Mouse (Mus musculus) spleen, adult 2 months (tissue): ENCODE measurements around the gene Glcci1. TPM values are rescaled to one million over a fixed set of nuclear protein-coding genes. Genes with fewer than 3 reads are reported as not detected.
A peak's percentile ranks its signal among the peaks of the same experiment; 100 is the strongest.

ENCODE experiments used
- DNase-seq, 2 experiments: peaks; one replicate each; pipeline versions ENCODE4 v3.0.0 to v3.0.0-alpha.2; 2012 to 2021; ENCODE audit warnings: low spot score in 2 of 2, low read depth in 1 of 2
- H3K27ac ChIP-seq: fragments of 200-500 bp; 2 replicates; pipeline ENCODE4 v1.5.1; 2012; ENCODE audit warnings: low read length, inconsistent platforms; ENCODE audit not compliant: insufficient read depth
- H3K27me3 ChIP-seq: fragments of 200-500 bp; 2 replicates; pipeline ENCODE4 v1.6.1; 2012; ENCODE audit warnings: mild to moderate bottlenecking, moderate library complexity, low read length, inconsistent platforms; ENCODE audit not compliant: control insufficient read depth, insufficient read depth
- H3K36me3 ChIP-seq: fragments of 200-500 bp; 2 replicates; pipeline ENCODE4 v1.6.1; 2012; ENCODE audit warnings: mild to moderate bottlenecking, low read length, inconsistent platforms; ENCODE audit not compliant: control insufficient read depth, insufficient read depth
- H3K4me1 ChIP-seq: fragments of 200-500 bp; 2 replicates; pipeline ENCODE4 v1.6.1; 2011; ENCODE audit warnings: inconsistent platforms; ENCODE audit not compliant: control insufficient read depth, insufficient read depth, insufficient read length
- H3K4me3 ChIP-seq: fragments of 200-500 bp; 2 replicates; pipeline ENCODE4 v1.5.1; 2011; ENCODE audit warnings: mild to moderate bottlenecking, inconsistent platforms; ENCODE audit not compliant: insufficient read depth, insufficient read length; ENCODE audit errors: extremely low read depth
- CTCF ChIP-seq: fragments of 200-500 bp; IDR thresholded peaks from 2 replicates; pipeline ENCODE4 v1.5.1; 2011; ENCODE audit warnings: mild to moderate bottlenecking, inconsistent platforms; ENCODE audit not compliant: insufficient read depth, insufficient read length, insufficient replicate concordance; ENCODE audit errors: extremely low read depth
- POLR2A ChIP-seq: fragments of 200-500 bp; IDR thresholded peaks from 2 replicates; pipeline ENCODE4 v1.6.1; 2011; ENCODE audit warnings: low read depth, low read length, inconsistent platforms
- WGBS: fragments of 180-500 bp; shearing (Covaris S2); methylation state at CpG from one replicate; pipeline ENCODE4 v1.1.7; 2018; 5-methylcytosine and 5-hydroxymethylcytosine counted together
- polyA plus RNA-seq: library from polyadenylated mRNA; depleted of rRNA; stranded (reverse); fragments of >200 nt; gene quantifications from 2 replicates; pipeline ENCODE4 v1.2.3, GENCODE M21; 2012

Glcci1 gene
- polyA plus RNA-seq, 1 experiment: 11.2 TPM

DNA sequence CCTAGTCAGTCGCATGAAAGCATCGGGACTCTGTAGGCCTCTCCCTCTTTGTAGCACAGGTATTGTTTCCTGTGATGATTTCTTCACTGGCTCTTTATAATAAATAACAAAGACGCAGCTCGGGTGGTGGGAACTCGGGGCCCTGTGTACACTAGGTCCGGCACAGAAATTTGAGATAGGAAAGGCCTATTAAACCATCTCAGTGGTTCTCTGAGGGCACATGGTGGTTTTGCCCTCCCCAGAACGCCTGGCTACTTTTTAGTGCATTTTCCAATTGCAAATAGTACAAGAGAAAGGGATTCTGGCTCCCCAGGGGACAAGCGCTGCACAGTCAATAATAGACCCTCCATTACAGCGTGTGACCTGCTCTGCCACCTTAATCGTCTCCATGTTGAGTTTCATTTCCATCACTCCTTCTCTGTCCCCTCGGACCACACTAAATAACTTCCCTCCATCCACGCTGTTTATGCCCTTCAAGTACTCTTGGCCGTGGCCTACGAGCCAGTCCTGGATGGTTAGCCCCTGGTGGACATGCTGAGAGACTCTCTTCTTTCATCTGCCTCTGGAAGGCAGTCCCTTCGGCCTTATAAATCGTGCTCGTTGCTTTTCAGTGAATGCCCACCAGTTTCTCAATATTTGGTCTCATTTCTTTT, 22.9 kb upstream of the Glcci1 start:
- WGBS: 92% methylated on average over 17 of the region's 17 CpGs
- H3K27ac ChIP-seq: peak overlapping the region; percentile 84

DNA sequence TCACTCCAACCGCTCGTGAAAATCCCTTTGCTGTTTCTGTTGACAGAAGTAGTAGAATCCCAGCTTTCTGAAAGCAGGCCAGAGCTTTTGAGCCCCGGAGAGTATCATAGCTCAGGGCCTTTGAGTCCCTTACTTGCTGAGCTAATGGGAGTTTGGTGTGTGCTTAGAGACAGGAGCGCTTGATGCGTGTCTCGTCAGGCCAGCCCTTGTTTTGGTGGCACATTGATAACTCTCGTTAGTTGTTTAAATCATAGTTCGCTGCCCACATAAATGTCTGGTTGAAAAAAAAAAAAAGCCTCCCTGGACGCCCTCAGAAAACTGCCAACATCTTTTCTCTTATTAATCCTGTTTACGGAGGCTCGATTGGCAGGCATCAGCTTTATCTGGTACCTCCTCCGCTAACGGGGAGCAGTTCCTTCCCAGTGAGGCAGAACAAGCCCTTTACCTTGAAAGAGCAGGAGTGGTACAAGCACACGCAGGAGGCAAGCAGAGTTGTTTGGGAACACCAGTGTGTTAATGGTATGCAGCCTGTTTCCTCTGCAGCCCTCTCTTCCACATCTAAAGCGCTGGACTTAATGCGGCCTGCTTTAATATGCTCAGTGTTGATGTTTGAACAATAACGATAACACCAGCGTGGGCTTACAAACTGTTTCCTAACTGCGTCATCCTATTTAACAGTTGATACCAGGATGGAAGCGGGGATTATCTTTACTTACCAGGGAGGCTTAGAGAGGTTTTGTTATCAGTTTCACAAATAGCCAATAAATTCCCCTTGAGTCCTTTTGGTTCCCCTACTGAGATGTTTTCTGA, 22.2 kb upstream of the Glcci1 start:
- H3K27me3 ChIP-seq: no peaks in the 10 kb centered on the region
- H3K27ac ChIP-seq: 0 out of 2 replicates have a peak overlapping the region, but pooled peaks have one; percentile 2
- H3K4me3 ChIP-seq: no peak overlapping the region
- H3K4me1 ChIP-seq: peaks cover 15% of the 10 kb centered on the region
- no peaks in the 10 kb centered on the region for H3K36me3 ChIP-seq
- no peak for DNase-seq
- whole genome bisulfite sequencing: 78% methylated on average over 20 of the region's 20 CpGs
- TF ChIP-seq CTCF: no peak
- no peak for TF ChIP-seq POLR2A

More for the DNA sequence above, 22.9 kb upstream of the Glcci1 start:
- DNase-seq: no peak
- Histone ChIP-seq H3K36me3 (no peaks in the 10 kb centered on the region), H3K27me3 (no peaks in the 10 kb centered on the region), H3K4me1 (peaks cover 15% of the 10 kb centered on the region), H3K4me3 (no peak overlapping the region)
- no peak for TF ChIP-seq CTCF
- no peak for TF ChIP-seq POLR2A

DNA sequence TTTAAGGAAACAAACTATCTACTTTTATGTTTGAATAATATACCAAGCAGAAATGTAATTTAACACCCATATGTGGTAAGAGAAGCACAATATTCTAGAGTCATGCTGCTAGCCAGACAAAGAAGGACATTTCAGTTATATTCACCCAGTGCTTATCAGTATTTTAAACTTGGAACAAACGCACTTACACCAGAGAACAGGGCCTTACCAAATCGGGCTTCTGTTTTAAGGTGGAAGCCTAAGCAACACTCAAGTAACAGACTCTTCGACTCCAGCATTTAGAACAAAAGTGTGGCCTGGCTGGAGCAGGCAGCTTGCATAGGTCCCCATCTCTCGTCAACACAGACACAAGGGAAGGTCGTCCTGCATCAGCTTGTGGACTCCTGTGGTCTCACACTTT, 21.2 kb upstream of the Glcci1 start:
- TF ChIP-seq CTCF (no peak), POLR2A (no peak)
- H3K27ac ChIP-seq: no peak overlapping the region
- H3K4me1 ChIP-seq: peaks cover 15% of the 10 kb centered on the region
- no peak for DNase-seq
- H3K36me3 ChIP-seq: no peaks in the 10 kb centered on the region
- WGBS: 67% methylated on average over 5 of the region's 5 CpGs
- H3K27me3 ChIP-seq: no peaks in the 10 kb centered on the region
- H3K4me3 ChIP-seq: no peak overlapping the region

DNA sequence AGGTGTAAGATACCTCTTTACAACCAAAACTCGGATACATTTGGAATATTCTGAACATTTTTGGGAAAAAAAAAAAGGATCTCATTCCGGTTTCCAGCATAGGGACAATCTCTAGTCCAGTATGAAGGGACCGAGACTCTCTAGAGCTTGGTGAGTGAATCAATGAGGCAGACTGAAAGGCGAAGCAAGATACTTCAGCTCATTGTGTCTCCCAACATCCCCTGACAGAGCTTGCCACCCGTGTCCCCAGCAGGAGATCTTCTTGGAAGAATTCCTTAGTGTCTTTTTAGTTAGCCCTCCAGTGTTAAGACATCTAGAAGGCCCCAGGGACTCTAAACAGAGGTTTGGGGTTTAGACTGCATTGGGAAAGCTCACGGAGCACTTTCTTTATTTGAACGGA, 20.1 kb upstream of the Glcci1 start:
- Histone ChIP-seq H3K27me3 (no peaks in the 10 kb centered on the region), H3K36me3 (no peaks in the 10 kb centered on the region), H3K27ac (no peak overlapping the region), H3K4me3 (no peak overlapping the region), H3K4me1 (peaks cover 15% of the 10 kb centered on the region)
- WGBS: 91% methylated on average over 7 of the region's 7 CpGs
- TF ChIP-seq CTCF (no peak), POLR2A (no peak)
- no peak for DNase-seq

DNA sequence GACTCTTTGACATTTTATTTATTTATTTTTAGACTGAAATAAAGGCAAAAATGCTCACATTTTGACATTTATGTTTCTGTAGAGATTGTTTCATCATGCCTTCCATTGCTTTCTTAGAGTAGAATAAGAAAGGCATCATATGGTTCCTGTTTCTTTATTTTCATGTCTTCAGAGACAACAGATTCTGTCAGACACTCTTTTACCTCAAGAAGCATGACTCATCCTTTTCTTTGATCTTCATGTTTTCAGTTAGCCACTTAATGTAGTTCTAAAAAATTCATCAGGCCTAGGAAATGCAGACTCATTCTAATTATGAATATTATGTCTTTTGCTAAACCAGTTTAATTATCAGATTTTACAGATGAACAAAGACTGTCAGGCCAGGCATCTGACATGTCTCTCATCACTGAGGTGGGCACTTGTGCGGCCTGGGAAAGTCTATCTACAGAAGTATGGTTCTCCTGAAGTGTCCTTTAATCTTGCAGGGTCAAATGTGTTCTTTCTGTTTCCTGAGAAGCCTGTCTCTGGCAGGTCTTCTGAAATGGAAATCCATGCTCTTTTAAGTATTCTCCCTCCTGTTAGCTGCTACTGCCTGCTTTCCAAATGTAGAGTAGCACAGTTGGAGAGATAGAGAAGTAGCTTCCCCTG, 19.3 kb upstream of the Glcci1 start:
- Histone ChIP-seq H3K27ac (no peak overlapping the region), H3K4me3 (no peak overlapping the region), H3K27me3 (no peaks in the 10 kb centered on the region), H3K4me1 (peaks cover 11% of the 10 kb centered on the region), H3K36me3 (no peaks in the 10 kb centered on the region)
- TF ChIP-seq POLR2A (no peak), CTCF (no peak)
- no peak for DNase-seq
- 92% methylated on average over 1 of the region's 1 CpGs for WGBS

DNA sequence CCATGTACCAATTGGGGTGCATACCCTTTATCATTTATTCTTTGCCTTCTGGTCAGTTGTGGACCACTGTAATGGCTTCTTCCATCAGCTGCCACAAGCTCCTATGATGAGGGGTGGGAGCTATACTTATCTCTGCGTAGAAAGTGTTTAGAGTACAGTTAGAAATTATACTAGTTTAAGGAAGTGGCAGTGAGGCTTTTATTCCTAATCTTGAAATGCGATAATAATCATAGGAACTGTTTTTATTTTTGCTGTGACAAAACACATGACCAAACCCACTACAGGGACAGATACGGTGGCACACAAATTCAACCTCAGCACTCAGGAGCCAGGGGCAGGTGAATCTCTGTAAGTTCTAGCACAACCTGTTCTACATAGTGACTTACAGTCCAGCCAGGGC, 17.2 kb upstream of the Glcci1 start:
- no peak for DNase-seq
- TF ChIP-seq POLR2A (no peak), CTCF (no peak)
- no peak overlapping the region for H3K4me3 ChIP-seq
- H3K27ac ChIP-seq: no peak overlapping the region
- no peaks in the 10 kb centered on the region for H3K27me3 ChIP-seq
- 85% methylated on average over 3 of the region's 3 CpGs for WGBS
- peaks cover 11% of the 10 kb centered on the region for H3K4me1 ChIP-seq
- H3K36me3 ChIP-seq: no peaks in the 10 kb centered on the region
